Mouse (Mus musculus): ENCODE measurements around the gene Slc35f1.

DNA sequence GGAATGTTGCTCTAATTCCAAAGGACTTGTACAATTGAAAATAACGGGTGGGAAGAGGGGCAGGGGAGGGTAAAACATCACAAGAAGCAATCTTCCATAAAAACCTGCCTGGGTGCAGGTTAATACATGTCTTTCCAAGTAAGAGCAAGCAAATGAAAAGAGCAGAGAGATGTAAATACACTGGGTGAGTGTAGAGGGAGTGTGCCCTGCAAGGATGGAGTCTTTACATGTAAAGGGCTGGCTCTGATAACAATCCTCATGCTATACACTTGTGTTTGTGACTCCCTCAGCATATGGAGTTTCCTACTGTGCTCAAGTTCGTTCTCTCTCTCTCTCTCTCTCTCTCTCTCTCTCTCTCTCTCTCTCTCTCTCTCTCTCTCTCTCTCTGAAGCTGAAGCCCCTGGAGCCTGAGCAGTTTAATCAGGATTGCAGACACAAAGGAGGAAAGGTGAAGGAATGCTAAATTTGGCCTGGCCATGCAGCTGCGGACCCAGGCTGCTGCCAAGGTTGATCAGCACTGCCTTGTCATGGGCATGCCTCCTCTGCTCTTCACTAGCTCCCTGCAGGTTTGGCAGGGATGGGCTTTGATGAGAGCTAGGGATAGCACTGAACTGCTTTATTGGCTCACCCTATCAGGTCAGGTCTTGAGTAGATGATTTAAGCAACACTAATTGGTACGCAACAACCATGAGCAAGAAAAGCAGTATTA is 187.9 kb downstream of the Slc35f1 start:
- no peak for TF ChIP-seq GATA1 (IDR thresholded peaks at IDR 0.05; ENCODE audit: borderline replicate concordance, low read length)
- no peak for TF ChIP-seq FLI1 (IDR thresholded peaks at IDR 0.05; ENCODE audit: low read length)
